Mouse (Mus musculus) forebrain, embryonic 14.5 days (tissue): Measurements from ENCODE around the gene Kctd15. TPM values are rescaled to one million over a fixed set of nuclear protein-coding genes. Genes with fewer than 3 reads are reported as not detected.

Experiments
- ATAC-seq: fragments of 200-750 bp; cut with Nextera tagmentation; 2 replicates; pipeline ENCODE4 v1.8.0; 2017; ENCODE audit warnings: mild to moderate bottlenecking, moderate library complexity
- DNase-seq: peaks from one replicate; pipeline ENCODE4 v3.0.0-alpha.2; 2015; ENCODE audit warnings: low spot score
- H3K27ac ChIP-seq: fragments of 300-500 bp; sonication (generic); 2 replicates; pipeline ENCODE4 v1.5.1; 2014; ENCODE audit warnings: low read depth, mild to moderate bottlenecking, control low read depth, low read length, moderate library complexity
- H3K27me3 ChIP-seq: fragments of 300-500 bp; sonication (generic); replicated peaks from 2 replicates; pipeline ENCODE4 v1.6.1; 2014; ENCODE audit warnings: low read length, control low read depth, mixed read lengths; ENCODE audit not compliant: control insufficient read depth, insufficient read depth
- H3K36me3 ChIP-seq: fragments of 300-500 bp; sonication (generic); 2 replicates; pipeline ENCODE4 v1.6.1; 2014; ENCODE audit warnings: low read length, control low read depth; ENCODE audit not compliant: control insufficient read depth, insufficient read depth
- H3K4me1 ChIP-seq: fragments of 300-500 bp; sonication (generic); 2 replicates; pipeline ENCODE4 v1.6.1; 2014; ENCODE audit warnings: antibody characterized with exemption, low read length, control low read depth; ENCODE audit not compliant: control insufficient read depth, insufficient read depth
- H3K4me2 ChIP-seq: fragments of 300-500 bp; sonication (generic); 2 replicates; pipeline ENCODE4 v1.6.1; 2014; ENCODE audit warnings: mild to moderate bottlenecking, control low read depth, low read length
- H3K4me3 ChIP-seq: fragments of 300-500 bp; sonication (generic); 2 replicates; pipeline ENCODE4 v1.5.1; 2014; ENCODE audit warnings: low read depth, low read length, control low read depth
- H3K9ac ChIP-seq: fragments of 300-500 bp; sonication (generic); 2 replicates; pipeline ENCODE4 v1.6.1; 2014; ENCODE audit warnings: mild to moderate bottlenecking, low read length, control low read depth, moderate library complexity
- H3K9me3 ChIP-seq: fragments of 300-500 bp; sonication (generic); replicated peaks from 2 replicates; pipeline ENCODE4 v1.6.1; 2016; ENCODE audit warnings: low read length, control low read depth, mixed read lengths; ENCODE audit not compliant: control insufficient read depth
- WGBS: fragments of 180-500 bp; shearing (Covaris S2); extraction: QIAGEN DNeasy Blood & Tissue Kit; methylation state at CpG from one replicate; pipeline ENCODE4 v1.1.7; 2014; 5-methylcytosine and 5-hydroxymethylcytosine counted together
- polyA plus RNA-seq: library from polyadenylated mRNA; unstranded; fragments of >200 nt; fragmentation: Nextera tagmentation; extraction: Ambion mirVana; gene quantifications from 2 replicates; pipeline ENCODE4 v1.2.1, GENCODE M21; 2014

Kctd15 gene
- polyA plus RNA-seq, 1 experiment from 2014 or later, result 16.0 TPM

- H3K36me3 ChIP-seq, result 0 out of 2 replicates have a peak, but pooled peaks cover 4% of the 10 kb centered on the region
- WGBS, result under 1% methylated on average over 46 of the region's 74 CpGs
- peak overlapping the region; percentile 99 for H3K27ac ChIP-seq
- ATAC-seq (peak; percentile 77), DNase-seq (peak; percentile 95)
- peak overlapping the region; percentile 86 for H3K4me3 ChIP-seq
- no peaks in the 10 kb centered on the region for H3K27me3 ChIP-seq
- peak overlapping the region; percentile 74 for H3K4me2 ChIP-seq
- H3K4me1 ChIP-seq, result peaks cover 14% of the 10 kb centered on the region
- H3K9me3 ChIP-seq, result no peaks in the 10 kb centered on the region
- H3K9ac ChIP-seq, result peak overlapping the region; percentile 97
Observed at GRCm38 (mm10) chr7:34655086-34655839, 1.3 kb downstream of the Kctd15 start.

- H3K27ac ChIP-seq, result peak overlapping the region; percentile 99
- no peaks in the 10 kb centered on the region for H3K9me3 ChIP-seq
- H3K4me2 ChIP-seq, result peak overlapping the region; percentile 74
- peak overlapping the region; percentile 97 for H3K9ac ChIP-seq
- peaks cover 14% of the 10 kb centered on the region for H3K4me1 ChIP-seq
- peak; percentile 82 for DNase-seq
- no peaks in the 10 kb centered on the region for H3K27me3 ChIP-seq
- ATAC-seq, result peak; percentile 43
- H3K4me3 ChIP-seq, result peak overlapping the region; percentile 86
- H3K36me3 ChIP-seq, result peaks cover 10% of the 10 kb centered on the region
- 0% methylated on average over 46 of the region's 81 CpGs for WGBS
Observed at GRCm38 (mm10) chr7:34654441-34655085, 2.0 kb downstream of the Kctd15 start.

GRCm38 (mm10) chr7:34653731-34654440 lies 2.6 kb downstream of the Kctd15 start:
- Histone ChIP-seq H3K27ac (peak overlapping the region; percentile 99), H3K4me1 (peaks cover 14% of the 10 kb centered on the region), H3K27me3 (no peaks in the 10 kb centered on the region), H3K4me2 (peak overlapping the region; percentile 74), H3K9me3 (no peaks in the 10 kb centered on the region), H3K9ac (peak overlapping the region; percentile 97), H3K4me3 (peak overlapping the region; percentile 86), H3K36me3 (peaks cover 16% of the 10 kb centered on the region)
- peak; percentile 53 for DNase-seq
- peak; percentile 33 for ATAC-seq
- WGBS, result 0% methylated on average over 37 of the region's 64 CpGs

- no peaks in the 10 kb centered on the region for H3K27me3 ChIP-seq
- peaks cover 26% of the 10 kb centered on the region for H3K36me3 ChIP-seq
- peak overlapping the region; percentile 86 for H3K4me3 ChIP-seq
- DNase-seq (peak; percentile 68), ATAC-seq (no peak)
- H3K9ac ChIP-seq, result peak overlapping the region; percentile 97
- WGBS, result under 1% methylated on average over 48 of the region's 48 CpGs
- peak overlapping the region; percentile 74 for H3K4me2 ChIP-seq
- H3K27ac ChIP-seq, result peak overlapping the region; percentile 99
- H3K4me1 ChIP-seq, result peaks cover 14% of the 10 kb centered on the region
- H3K9me3 ChIP-seq, result no peaks in the 10 kb centered on the region
Observed at GRCm38 (mm10) chr7:34652751-34653502, 3.6 kb downstream of the Kctd15 start.

- H3K9me3 ChIP-seq, result no peaks in the 10 kb centered on the region
- ATAC-seq, result no peak
- peaks cover 37% of the 10 kb centered on the region for H3K36me3 ChIP-seq
- peak overlapping the region; percentile 74 for H3K4me2 ChIP-seq
- DNase-seq, result peak; percentile 47
- no peaks in the 10 kb centered on the region for H3K27me3 ChIP-seq
- H3K4me3 ChIP-seq, result peak overlapping the region; percentile 86; the same call in 1 of the 2 replicates
- H3K9ac ChIP-seq, result peak overlapping the region; percentile 50
- H3K4me1 ChIP-seq, result peaks cover 19% of the 10 kb centered on the region
- WGBS, result 0% methylated on average over 2 of the region's 2 CpGs
- peak overlapping the region; percentile 60; the same call in 1 of the 2 replicates for H3K27ac ChIP-seq
Observed at GRCm38 (mm10) chr7:34651381-34651780, 5.2 kb downstream of the Kctd15 start.

GRCm38 (mm10) chr7:34647052-34647451 lies 9.5 kb downstream of the Kctd15 start:
- ATAC-seq, result peak; percentile 43; the same call in 1 of the 2 replicates
- H3K4me1 ChIP-seq, result peaks cover 12% of the 10 kb centered on the region; the same call in 1 of the 2 replicates
- H3K9me3 ChIP-seq, result no peaks in the 10 kb centered on the region
- no peak overlapping the region for H3K4me3 ChIP-seq
- 45% methylated on average over 9 of the region's 9 CpGs for WGBS
- H3K4me2 ChIP-seq, result no peak overlapping the region
- peak; percentile 66 for DNase-seq
- no peaks in the 10 kb centered on the region for H3K27me3 ChIP-seq
- H3K9ac ChIP-seq, result no peak overlapping the region
- H3K36me3 ChIP-seq, result peaks cover 73% of the 10 kb centered on the region
- no peak overlapping the region for H3K27ac ChIP-seq

- no peaks in the 10 kb centered on the region for H3K27me3 ChIP-seq
- ATAC-seq (no peak), DNase-seq (no peak)
- H3K9ac ChIP-seq, result no peak overlapping the region
- H3K27ac ChIP-seq, result no peak overlapping the region
- no peak overlapping the region for H3K4me2 ChIP-seq
- peaks cover 81% of the 10 kb centered on the region for H3K36me3 ChIP-seq
- 87% methylated on average over 12 of the region's 12 CpGs for WGBS
- no peaks in the 10 kb centered on the region for H3K9me3 ChIP-seq
- H3K4me3 ChIP-seq, result no peak overlapping the region
- H3K4me1 ChIP-seq, result peaks cover 6% of the 10 kb centered on the region; the same call in 1 of the 2 replicates
Observed at GRCm38 (mm10) chr7:34646144-34646795, 10.3 kb downstream of the Kctd15 start.

- Histone ChIP-seq H3K4me3 (no peak overlapping the region), H3K36me3 (peaks cover 86% of the 10 kb centered on the region), H3K27me3 (no peaks in the 10 kb centered on the region), H3K4me1 (peaks cover 5% of the 10 kb centered on the region; the same call in 1 of the 2 replicates), H3K9ac (no peak overlapping the region), H3K27ac (no peak overlapping the region), H3K4me2 (no peak overlapping the region), H3K9me3 (no peaks in the 10 kb centered on the region)
- DNase-seq, result no peak
- WGBS, result 90% methylated on average over 2 of the region's 2 CpGs
- no peak for ATAC-seq
Observed at GRCm38 (mm10) chr7:34645623-34646022, 10.9 kb downstream of the Kctd15 start.
